Mouse (Mus musculus) megakaryocyte, embryonic 14.5 days (primary cell): ENCODE measurements at regions not wholly inside any gene's neighbourhood (a gene's known extent, or its start where the extent isn't known, plus 50 kb on each side); places are given as distances from the start of the nearest gene placed in this dataset.

Experiments
- FLI1 ChIP-seq: IDR thresholded peaks from 2 replicates; pipeline ENCODE4 v1.6.1; 2012; ENCODE audit warnings: low read length, inconsistent platforms, mixed read lengths
- GATA1 ChIP-seq: IDR thresholded peaks from 3 replicates; pipeline ENCODE4 v1.6.1; 2012; ENCODE audit warnings: mixed read lengths, low read length, inconsistent platforms, borderline replicate concordance

- TF ChIP-seq FLI1 (no peak), GATA1 (no peak)
Measured at GRCm38 (mm10) chr8:10882381-10882780, 125.9 kb downstream of the Irs2 start.
